Mouse (Mus musculus): Measurements from ENCODE around the gene Pnpla5.
A peak's percentile ranks its signal among the peaks of the same experiment; 100 is the strongest.

The Pnpla5 gene

GRCm38 (mm10) chr15:84065701-84066100 is 57.3 kb downstream of the Pnpla5 start:
- no peak for DNase-seq

- DNase-seq: peak; percentile 83
Observed at GRCm38 (mm10) chr15:84065140-84065539, 57.8 kb downstream of the Pnpla5 start, which contains the start of gene Efcab6. Gene Efcab6 (minus strand): TSS chr15:84065379.

Data from right cerebral cortex, adult 18-20 months (tissue).